Mouse (Mus musculus) right cerebral cortex, postnatal 10 days (tissue): ENCODE measurements around the gene Dqx1.

Source experiments
- DNase-seq, 2 experiments: peaks; one replicate each; pipeline ENCODE4 v3.0.0; 2021; ENCODE audit warnings: low spot score in 2 of 2

Gene Dqx1

DNA sequence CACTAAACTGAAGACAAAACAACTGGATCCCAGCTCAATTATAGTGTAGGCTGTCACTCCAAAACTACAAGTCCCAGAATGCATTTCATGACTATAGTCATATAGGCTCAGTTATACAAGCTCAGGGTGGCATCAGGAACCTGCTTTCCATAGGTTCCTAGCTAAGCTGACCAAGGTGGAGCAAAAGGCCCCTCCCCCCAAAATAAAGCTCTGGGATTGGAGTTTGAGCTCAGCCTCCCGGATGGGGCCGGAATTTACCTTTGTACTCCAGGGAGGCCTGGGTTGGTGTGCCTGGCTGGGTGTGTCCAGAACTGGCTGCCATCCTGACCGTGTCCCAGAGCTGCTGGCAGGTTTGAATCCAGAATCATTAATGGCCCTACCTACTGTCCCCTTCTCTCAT lies at the start of gene Dqx1:
TSS of gene Dqx1 (plus strand) at position 55 of the 400 bp plus-strand sequence.
- DNase-seq = no peak

DNA sequence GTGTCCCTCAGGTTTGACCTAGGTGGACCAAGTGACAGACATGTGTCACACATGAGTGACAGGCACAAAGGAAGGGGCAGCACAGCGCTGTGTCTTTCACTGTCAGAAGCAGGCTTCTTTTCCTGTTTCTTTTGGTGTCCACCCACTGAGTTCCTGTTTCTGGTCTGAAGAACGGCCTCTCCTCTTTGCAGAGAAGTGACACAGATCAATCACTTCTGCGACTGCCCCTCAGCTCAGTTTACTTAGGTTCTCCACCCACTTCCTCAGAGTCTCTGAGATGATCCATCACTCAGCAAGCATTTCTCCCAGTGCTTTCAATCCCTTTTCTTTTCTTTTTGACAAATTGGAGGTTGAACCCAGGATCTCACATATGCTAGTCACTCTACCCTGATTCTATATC lies 49.0 kb upstream of the Dqx1 start:
- no peak for DNase-seq

DNA sequence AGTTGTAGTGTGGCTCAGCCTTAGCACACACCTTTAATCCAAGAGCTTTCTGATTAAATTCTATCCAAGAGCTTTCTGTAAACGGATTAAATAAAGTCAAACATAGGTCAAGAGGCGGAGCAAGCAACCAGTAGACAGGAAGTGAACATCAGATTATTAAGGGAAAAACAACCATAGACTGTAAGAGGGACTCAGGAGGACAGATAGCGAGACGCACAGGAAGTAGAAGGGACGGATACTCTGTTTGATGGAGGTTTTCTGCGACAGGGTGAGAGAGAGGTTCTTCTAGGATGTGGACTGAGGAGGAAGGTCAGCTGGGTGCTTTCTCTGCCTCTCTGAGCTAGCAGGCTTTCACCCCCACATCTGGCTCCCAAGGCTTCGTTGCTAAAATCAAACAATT lies 47.6 kb upstream of the Dqx1 start:
- DNase-seq = no peak

DNA sequence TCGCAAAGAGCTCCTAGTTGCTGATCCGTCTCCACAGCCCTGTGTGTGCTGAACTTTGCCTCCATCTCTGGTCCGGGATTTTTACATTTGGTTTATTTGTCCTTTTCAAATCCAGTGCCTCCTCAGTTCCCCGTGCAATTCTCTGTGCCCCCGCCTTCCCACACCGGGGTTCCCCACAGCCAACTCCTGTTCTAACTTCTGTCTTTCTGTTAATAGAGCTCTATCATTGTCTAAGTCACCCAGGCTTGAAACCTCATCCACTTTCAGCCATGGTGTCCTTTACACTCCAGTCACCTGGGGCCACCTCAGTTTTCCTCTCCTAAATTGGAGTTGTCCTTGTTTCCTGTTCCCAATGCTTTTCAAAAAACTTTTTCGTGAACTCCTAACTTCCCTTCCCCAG lies 46.4 kb upstream of the Dqx1 start:
- DNase-seq = no peak

DNA sequence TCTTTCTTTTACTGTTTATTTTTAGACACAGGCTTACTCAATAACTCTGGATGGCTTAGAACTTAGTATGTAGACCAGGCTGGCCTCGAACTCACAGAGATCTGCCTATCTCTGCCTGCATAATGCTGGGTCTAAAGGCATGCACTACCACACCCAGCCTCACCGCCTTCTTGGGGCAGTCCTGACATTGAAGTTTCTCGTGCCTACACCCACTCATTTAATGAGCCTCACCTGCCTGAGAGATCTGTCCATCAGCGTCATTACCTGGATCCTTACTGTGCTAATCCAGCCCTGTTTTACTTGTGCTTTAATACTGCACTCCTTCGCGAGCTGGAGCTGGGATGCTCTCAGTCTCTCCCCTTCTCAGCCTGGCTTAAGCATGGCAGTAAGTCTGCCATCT lies 45.9 kb upstream of the Dqx1 start:
- no peak for DNase-seq

DNA sequence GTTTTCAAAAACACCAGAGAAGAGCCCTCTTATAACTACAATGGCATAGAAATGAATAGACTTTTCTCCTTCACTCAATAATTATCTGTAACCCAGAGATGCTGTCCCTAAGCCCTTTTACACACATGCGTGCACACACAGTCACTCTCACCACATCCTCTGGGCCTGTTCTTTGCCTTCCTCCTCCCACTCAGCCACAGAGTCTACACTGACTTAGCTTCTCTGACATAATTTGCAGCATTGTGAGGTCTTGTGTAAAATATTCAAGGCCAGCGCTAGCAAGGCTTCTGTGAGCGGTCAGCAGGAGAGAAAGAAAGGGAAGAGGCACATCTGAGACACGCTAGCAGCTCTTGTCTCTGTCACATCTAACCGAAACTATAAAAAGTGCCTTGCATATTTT lies 44.2 kb upstream of the Dqx1 start:
- DNase-seq = no peak

DNA sequence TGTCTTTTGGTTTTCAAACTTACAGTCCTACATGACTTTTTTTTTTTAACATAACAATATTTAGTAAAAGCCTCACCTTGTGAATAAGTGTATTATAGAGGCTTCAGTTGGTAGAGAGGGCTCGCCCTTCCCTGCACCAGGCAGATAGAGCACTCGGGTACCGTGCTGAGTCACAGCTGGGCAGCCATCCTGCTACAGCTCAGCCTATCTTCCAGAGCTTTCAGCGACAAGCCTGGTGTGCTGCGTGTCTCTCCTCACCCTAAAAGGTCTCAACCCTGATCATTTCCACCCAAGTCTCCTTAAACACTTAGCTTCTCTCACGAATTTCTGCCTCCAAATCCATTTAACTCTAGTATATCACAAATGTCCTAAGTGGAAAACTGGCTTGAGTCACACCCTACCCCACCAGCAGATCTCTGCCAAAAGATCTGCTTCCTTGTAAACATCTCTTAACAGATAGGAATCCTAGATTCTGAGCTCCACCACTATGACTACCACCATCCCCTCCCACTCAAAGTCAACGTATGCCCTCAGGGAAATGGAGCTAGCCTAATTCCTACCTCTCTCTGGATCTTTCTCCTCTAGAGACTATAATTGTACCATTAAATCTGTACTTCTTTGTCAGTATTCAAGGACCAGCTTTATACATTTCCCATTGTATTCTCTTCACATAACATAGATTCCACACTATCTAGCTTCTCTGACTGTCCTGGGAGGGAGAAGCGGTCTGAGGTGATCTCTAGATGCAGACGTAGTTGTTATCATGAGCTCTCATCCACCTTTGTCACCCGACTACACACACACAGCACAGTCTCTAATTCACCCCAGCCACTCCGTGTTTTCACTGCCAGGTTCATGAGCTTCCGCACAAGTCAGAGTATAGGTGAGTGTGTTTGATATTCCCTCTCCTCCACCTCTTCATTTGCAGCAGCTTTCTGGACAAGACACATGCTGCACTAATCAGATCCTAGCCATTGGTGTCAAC lies 42.9 kb upstream of the Dqx1 start:
- DNase-seq = no peak

DNA sequence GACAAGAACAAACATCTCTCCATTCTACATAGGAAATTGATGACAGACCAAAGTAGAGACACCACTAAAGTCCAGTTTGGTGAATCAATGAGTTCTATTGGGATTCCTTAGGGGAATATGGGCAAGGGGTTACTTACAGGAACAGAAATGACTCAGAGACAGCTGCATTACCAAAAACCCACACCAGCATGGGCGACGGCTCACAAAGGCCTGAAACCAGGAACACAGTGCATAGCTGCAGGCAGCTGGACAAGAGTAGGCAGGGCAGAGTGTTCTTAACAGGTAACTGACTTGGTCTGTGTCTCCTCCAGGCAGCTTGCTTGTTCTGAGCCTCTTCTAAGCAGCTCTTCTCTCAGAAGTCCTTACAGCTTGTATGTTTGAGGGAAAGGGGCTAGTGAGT lies 41.9 kb upstream of the Dqx1 start:
- DNase-seq = no peak

DNA sequence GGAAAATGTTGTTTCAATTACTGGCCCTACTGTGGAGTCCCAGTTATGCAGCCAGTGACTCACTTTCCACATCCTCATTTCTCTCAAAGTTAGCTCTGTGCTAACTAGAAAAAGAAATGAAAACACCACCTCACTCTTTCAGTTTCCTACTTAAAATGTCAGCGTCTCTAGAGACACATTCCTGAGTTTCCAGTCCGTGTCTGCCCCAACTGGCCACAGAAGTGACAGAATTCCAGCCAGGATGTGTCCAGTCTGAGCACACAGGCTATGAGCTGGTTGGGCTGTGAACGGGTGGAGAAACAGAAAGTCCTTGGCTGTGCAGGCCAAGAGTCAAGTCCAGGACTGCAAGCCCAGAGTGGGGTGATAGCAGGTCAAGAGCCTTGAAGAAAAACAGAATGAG lies 40.5 kb upstream of the Dqx1 start:
- no peak for DNase-seq

DNA sequence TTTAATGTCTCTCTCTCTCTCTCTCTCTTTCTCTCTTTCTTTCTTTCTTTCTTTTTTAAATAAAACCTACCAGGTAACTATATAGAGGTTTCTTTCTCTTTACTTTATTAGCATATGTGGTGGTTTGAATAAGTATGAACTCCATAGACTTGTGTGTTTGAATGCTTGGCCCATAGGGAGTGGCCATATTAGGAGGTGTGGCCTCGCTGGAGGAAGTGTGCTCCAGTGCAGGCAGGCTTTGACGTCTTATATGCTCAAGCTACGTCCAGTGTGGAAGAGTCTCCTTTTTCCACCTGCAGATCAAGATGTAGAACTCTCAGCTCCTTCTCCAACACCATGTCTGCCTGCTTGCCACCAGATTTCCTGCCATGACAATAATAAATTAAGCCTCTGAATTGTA lies 38.6 kb upstream of the Dqx1 start:
- DNase-seq = no peak

DNA sequence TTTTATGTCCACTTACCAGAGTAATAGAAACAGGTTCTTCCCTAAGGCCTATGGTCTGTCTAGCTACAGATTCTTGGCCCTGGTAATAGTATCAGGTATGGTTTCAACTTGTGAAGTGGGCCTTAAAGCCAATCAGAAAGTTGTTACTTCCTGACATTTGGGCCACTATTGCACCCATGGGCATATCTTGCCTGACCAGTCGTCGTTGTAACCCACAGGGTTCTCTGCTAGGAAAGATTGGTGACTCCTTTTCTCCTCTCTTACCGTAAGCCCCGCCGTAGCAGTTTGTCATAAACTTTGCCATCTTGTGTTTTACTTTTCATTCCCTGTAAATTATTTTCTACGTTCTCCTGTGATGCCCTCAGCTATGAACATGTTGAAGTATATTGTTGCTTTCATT lies 37.5 kb upstream of the Dqx1 start:
- no peak for DNase-seq

DNA sequence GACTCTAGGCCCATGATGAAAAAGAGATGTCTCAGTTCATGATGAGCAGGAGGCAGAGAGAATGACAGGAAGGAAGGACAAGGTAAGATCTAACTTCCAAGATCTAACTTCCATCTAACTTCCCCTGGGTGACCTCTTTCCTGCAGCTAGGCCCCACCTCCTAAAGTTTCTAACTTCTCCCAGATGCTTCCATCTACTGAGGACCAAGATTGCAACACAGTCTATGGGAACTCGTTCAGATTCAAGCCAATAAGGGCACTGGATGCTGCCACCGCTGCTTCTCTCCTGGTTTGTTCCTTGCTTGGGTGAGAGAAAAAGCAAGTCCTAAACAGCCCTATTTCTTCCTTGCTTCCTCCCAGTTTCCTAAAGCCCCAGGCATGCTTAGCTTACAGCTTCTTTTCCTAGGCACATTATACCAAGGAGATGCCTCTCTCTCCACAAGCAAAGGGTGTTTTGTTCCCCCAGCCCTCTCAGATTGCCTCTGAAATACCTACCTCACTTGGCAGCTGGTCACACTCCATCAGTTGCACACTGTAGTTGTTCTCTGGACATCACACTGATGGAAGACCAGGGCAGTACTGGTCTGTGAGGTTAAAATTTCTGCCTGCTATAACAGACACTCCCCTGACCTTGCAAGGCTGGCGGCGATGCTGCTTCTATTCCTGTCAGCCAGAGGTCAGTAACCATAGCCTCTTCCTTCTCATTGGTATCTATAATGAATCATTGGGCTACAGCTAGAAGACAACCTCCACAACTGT lies 36.6 kb upstream of the Dqx1 start:
- DNase-seq = no peak

DNA sequence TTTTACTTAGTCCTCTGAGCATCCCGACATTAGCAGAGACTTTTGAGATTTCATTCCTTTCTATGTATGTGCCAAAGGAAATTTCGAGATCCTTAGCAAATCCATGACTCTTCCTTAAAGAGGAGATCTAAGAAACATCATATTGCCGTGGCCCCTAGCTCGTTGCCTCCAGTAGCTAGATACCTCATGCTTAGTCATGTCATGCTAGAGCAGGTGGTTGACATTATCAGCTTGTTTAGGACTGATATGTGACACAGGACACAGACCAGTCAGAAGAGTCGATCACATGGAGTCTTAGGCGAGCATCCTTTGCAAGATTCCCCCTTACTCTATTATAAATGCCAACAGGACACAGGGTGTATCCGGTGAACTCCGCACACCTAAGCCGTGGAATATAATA lies 34.6 kb upstream of the Dqx1 start:
- no peak for DNase-seq

DNA sequence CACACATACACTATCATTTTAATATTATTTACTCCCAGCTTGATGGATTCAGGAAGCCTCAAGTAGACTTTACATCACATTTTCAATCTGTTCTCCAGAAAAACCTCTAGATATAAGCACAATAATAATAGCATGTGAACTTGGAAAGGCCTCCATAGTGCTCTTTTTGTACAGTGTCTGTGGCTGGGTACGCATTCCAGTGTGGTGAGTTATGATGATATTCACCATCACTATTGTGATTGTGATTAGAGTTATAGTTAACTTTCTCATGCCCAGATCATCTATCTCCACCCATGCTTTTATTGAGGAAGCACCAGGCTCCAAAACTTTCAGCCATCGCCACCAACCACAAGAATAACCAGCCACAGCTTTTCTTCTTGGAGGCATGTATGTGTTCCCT lies 33.9 kb upstream of the Dqx1 start:
- DNase-seq = no peak

DNA sequence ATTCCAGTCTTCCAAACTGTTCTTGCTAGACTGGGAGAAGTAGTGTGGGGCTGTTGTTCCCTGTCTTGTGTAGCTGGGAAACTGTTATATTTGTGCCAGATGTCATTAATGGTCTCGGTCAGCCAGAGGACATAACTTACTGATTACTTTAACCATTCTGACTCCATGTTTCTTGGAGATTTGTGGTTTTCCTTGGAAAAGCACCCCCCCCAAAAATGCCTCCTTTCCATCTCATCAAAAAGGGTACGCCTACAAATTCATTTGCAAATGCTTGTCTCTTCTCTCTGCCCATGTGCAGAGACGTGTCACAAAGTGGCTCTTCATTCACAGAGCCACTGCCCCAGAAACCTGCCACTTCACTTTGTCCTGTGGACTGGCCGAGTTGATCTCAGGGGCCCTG lies 33.2 kb upstream of the Dqx1 start:
- DNase-seq = no peak

DNA sequence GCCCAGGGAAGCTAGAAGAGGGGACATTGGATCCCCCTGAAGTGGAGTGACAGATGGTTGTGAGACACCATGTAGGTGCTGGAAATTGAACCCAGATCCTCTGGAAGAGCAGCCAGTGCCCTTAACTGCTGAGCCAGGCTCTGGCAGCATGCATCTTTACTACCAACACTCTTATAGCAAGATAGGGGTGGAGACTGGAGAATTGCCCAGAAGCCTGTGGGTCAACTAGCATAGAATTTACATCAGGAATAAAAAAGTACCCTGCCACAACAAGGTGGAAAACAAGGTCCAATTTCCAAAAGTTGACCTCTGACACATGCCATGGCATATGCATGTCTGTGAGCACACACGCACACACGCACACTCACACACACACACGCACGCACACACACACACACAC lies 32.4 kb upstream of the Dqx1 start:
- no peak for DNase-seq

DNA sequence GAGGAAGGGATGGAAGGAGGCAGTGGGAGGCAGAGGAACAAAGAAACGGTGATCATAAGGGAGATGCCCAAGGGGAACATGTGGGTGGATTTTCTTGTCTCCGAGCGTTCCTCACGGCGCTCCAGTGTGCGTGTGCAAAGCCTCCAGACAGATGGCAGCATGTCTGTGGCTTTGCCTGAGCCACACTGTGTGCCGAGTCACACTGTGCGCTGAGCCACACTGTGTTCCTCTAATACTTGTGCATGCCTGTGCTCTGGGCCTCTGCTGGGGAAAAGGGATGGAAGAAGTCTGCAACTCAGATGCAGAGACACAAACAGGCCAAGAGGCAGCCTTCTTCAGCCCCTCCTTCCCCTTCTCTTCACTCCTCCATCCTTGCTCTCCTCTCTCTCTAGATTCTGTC lies 30.4 kb upstream of the Dqx1 start:
- DNase-seq = no peak

DNA sequence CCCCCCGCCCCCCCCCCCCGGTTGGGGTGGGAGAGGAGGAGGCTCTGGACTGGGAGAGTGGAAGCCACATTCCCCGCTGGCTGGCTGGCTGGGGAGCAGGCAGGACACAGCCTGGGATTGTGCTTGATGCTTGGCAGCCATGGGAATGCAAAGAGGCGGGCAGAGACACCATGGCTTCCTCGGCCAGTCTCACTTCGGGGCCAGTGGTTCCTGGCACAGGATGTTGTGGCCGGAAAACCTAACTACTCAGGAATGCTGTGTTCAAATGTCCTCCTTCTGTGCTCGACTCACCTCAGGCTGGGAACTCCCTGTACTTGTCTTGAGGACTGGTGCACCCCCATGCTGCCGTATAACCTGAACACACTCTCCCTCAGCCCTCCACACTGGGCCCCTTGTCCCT lies 29.9 kb upstream of the Dqx1 start:
- DNase-seq = no peak

DNA sequence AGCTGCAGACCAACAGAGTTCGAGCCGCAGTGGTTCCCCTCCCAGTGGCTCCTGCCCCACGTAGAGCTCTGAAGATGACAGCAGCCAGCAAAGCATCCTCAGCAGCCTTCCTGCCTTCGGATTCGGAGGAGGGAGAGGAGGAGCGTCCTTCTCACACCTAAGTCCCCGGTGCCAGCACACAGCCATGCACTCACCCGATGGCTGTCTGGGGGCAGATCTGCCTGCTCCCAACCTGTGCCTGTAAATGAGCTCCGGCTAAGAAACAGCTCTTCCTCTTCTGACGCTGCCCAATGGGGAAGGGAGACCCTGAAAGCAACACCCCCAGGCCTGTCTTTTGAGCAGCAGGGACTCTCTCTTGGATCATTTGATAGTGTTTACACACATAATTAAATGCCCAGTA lies 27.9 kb upstream of the Dqx1 start:
- DNase-seq = no peak

DNA sequence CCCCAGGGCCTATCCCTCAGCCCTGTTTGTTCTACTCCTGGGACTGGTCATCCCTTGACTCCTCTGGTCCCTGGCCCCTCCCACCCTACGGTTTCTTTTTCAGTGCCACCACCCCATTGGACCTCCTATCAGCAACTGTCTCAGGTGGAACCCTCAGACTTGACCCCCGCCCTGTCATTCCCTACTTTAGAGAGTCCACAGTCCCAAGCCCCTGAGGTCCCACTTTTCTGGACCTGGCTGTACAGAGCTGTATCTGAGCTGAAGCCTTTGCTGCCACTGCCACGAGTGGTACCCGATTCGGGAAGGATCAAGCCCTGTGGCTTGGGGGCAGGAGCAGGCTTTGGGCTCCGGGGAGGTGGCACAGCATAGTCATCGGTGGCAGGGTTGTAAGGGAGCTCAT lies 26.5 kb upstream of the Dqx1 start:
- DNase-seq = no peak

DNA sequence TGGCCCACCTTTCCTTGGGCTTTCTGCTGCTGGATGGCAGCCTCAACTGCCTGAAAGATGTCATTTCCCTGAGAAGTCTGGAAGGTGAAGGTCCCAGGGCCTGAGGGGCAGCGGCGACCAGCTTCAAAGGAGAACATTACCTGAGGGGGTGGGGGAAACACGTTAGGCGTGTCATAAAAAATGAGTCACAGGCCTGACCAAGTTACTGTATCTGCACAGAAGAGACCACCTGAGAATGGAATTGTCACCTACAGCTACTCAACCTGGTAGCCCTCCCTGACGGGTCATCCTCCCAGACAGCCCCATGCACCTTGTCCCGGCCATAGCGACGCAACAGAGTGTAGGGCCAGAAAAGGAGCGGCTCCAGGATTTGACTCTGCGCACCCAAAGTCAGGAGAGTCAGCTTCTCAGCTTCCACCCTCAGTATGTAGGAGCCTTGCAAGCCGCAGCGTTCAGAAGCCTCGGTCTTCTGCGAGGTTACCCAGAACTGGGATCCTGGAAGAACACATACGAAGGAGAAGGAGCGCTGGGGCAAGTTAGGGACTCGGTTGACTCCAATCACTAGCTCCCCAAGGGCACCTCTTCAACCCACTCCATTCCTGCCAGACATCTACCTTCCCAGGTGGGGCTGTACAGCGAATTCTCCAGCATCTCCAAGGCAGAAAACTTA lies 25.6 kb upstream of the Dqx1 start:
- no peak for DNase-seq

DNA sequence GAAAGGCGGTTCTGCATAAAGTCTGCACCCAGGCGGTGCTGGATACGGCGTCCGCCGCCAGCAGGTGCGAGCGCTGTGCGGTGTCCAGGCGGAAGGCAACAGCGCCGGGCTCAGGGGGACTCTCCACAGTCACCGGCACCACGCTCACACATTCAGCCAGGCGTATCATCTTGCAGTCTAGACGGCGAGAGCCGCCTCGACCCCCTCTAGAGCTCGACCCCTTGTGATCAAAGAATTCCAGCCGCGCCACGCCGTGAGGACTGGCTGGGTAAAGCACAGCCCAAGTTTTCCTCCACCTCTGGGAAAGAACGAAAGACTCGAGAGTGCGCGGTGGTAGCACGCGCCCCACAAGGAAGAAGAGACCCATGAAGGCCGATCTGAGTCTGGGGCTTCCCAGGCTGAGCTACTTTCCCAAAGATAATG lies 24.9 kb upstream of the Dqx1 start:
- peak in 1 of 2 experiments; percentile 32 for DNase-seq
